Mouse (Mus musculus) bone marrow, adult 2 months (tissue): Measurements from ENCODE around the gene Ccdc105.

Experiments used
- CTCF ChIP-seq: fragments of 200-500 bp; IDR thresholded peaks from 2 replicates; pipeline ENCODE4 v1.5.1; 2011; ENCODE audit warnings: low read length, control low read depth; ENCODE audit not compliant: control insufficient read depth, insufficient read depth
- POLR2A ChIP-seq: fragments of 200-500 bp; IDR thresholded peaks from 2 replicates; pipeline ENCODE4 v1.6.1; 2011; ENCODE audit warnings: low read depth, mild to moderate bottlenecking, control low read depth, low read length, borderline replicate concordance; ENCODE audit not compliant: control insufficient read depth

DNA sequence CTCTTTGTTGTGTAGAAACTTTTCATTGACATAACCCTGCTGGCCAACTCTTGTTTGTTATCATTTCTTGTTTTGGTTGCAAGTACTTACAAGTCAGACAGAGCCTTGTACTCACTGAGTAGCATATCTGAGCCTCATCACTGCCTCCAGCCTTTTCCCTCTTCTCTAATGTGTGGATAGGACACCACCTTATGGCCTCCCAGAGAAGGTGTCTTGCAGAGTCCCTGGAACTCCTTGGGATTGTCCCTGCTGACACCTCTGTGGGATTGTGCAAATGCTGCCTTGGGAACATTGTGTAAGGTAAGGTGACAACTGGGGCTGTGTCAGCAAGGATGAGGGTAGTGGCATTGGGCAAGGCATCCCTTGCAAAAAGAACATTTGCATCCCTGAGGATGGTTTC lies 9.1 kb downstream of the Ccdc105 start:
- TF ChIP-seq POLR2A (no peak), CTCF (no peak)
